Mouse (Mus musculus) left cerebral cortex, adult 18-20 months (tissue): ENCODE measurements around the gene Lrfn2. TPM values are rescaled to one million over a fixed set of nuclear protein-coding genes. Genes with fewer than 3 reads are reported as not detected.

Experiments
- DNase-seq, 2 experiments: peaks; one replicate each; pipeline ENCODE4 v3.0.0; 2021 to 2022; ENCODE audit warnings: low spot score in 2 of 2, mixed read lengths in 1 of 2
- long read RNA-seq, 2 experiments: library from polyadenylated mRNA; stranded (forward); transcript quantifications; one replicate each; pipeline ENCODE4 v2.0.0; 2021
- total RNA-seq, 2 experiments: library from RNA; stranded (reverse); gene quantifications; 2 replicates each; pipeline ENCODE4 v1.2.3; 2021

The Lrfn2 gene
- 10 to 100 TPM; 30.5 to 37.3 TPM for total RNA-seq
- long read RNA-seq, experiment 1, transcript Lrfn2-201 (3 exons, 3,202 nt): major isoform, 14 of 18 reads
- long read RNA-seq, experiment 1, partial matches to known transcripts: 2 of 18 reads
- long read RNA-seq, experiment 1, other reads (novel, unspliced or antisense): 2 of 18 reads
- long read RNA-seq, experiment 2, transcript Lrfn2-201 (3 exons, 3,202 nt): major isoform, 6 of 10 reads
- long read RNA-seq, experiment 2, partial matches to known transcripts: 2 of 10 reads
- long read RNA-seq, experiment 2, other reads (novel, unspliced or antisense): 2 of 10 reads

DNA sequence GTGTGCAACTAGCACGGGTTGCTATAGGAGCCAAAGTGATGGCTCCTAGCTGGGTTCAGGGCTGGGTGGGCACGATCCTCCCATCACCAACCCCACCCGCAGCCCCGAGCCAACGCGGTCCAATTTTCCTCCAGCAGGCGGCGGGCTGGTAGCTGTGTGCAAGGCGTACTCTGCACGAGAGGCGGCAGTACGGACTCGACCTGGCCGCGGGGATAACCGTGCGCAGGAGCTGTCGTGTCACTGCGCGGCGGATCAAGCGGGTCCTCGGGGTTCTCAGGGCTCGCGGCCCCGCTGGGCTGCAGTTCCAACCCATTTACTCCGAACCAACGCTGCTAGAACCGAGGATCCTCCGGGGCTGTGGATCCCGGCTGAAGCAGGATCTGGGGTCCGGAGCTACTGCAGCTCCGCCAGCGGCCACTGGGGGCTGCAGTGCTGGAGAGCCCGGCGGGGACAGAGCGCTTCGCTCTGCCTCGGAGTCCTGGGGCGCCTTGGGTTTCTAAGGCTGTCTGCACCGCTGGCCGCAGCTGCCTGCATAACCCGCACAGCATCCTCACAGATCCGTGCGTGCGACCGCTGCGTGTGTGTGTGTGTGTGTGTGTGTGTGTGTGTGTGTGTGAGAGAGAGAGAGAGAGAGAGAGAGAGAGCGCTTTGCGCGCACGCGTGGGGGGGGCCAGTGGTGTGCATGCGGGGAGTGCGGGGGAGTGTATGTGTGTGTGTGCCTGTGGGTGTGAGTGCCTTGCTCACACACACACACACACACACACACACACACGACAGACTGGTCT, at the start of gene Lrfn2:
Gene Lrfn2 (plus strand): TSS at position 759 of the 785 bp plus-strand sequence.
- peak; percentile 84 to 89 for DNase-seq

GRCm38 (mm10) chr17:48887472-48888385, 44.5 kb upstream of the Lrfn2 start:
- peak; percentile 74 to 82 for DNase-seq

DNA sequence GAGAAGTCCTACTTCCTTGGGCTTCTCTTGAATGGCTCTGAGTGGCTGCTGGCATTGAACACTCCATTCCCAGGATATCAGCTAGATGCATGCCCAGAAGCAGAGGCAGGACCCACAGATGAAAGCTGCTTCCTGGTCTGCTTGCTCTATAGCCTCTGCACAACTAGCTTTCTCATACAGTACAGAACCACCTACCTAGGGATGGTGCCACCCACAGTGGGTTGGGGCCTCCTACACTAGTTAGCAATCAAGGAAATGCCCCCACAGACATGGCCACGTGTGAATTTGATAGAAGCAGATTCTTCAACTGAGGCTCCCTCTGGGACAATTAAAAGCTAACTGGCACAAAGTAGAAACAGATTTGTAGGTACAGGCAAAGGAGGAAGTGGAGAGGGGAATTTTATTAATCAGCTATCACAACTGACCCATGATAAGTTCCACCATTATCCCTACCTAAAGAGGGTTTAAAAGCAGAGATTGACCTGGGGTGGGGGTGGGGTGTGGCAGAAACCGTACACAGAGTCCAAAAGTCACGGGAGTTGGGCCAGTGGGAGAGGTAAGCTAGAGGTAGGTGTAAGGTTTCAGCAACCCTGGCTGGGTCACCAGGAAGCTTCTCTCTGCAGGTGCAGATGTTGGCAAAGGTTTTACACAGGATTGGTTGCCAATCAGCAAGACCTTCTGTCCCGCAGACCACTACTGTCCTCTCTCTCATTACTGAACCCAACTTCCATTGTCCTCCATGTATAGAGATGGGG, 26.7 kb upstream of the Lrfn2 start:
- no peak for DNase-seq

GRCm38 (mm10) chr17:48913437-48913836, 18.7 kb upstream of the Lrfn2 start:
- peak in 1 of 2 experiments; percentile 33 for DNase-seq

DNA sequence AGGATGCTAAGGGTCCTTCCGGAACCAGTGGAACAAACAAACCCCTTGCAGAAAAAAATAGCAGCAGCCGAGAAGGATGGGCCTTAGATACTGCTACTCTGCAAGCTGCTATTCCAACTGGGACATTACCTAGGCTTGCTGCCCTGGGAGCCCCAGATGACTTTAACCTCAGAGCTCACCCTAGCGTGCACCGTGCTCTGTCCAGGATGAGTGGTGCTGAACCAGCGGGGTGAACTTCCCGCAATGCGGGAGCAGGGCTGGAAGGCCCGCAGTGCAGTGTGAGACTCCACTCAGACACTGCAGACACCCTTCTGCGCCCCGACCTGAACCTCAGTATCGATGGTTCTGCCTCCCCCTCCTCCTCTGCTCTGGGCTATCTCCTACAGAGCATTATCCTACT, 14.8 kb upstream of the Lrfn2 start:
- DNase-seq: no peak

DNA sequence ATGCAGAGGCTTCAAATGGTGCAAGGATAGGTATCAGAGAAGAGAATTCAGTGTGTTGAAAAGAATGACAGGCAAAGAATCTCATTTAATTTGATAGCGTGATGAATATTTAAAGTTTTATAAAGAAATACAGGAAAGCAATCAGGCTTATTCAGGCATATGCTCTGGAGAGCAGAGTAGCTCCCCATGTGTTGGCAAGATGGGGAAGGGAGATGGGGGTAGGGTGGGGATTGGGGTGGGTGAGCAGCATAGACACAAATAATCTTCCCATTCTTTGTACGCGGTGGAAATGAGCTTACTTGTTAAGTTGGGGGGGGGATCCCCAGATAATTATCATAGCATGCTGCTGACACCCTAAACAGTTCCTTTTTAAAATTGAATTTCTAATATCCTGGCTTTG, 13.7 kb upstream of the Lrfn2 start:
- no peak for DNase-seq

- peak; percentile 28 to 51 for DNase-seq
Measured at GRCm38 (mm10) chr17:48922905-48923304, 9.3 kb upstream of the Lrfn2 start.

DNA sequence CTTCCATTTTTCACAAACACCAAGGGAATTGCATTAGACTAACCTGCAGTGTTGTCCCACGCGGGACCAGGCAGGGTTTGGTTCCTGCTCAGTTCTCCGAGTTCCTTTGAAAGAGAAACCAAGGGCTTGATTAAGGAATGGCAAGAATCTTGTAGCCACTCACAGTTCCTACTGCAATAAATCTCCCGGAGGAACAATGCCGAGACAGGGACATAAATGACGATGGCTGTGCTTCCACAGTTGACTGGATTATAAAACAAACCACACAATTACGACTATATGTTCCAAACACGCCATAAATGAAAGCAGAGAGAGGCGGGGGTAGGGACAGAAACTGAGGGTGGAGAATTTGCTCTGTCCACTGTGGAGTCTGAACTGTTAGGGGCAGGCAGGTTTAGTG, 6.8 kb upstream of the Lrfn2 start:
- DNase-seq: no peak

- no peak for DNase-seq
Measured at GRCm38 (mm10) chr17:48930994-48931393, 1.2 kb upstream of the Lrfn2 start.

DNA sequence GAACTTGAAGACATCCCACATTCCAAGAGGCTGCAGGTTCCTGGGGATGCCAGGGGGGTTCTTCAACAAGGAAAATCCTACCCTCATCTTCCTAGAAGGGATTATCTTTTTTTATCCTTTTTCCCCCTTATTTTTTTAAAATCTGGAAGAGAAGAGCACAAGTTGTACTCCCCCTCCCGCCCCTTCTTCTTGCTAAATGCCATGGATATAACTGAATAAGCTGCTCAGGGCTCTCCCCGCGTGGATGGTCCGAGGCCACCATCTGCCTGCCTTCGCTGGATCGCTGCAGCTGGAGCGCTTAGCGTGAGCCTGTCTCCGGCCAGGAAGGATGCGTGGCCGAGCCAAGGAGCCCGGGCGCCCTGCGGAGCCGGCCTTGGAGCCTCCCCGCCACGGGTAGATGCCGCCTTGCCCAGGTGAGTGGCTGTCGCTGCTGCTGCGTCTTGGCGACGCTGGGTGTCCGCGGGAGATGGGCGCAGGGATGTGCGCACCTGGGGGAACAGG, 277 bp downstream of the Lrfn2 start:
- DNase-seq: peak; percentile 33 to 60

DNA sequence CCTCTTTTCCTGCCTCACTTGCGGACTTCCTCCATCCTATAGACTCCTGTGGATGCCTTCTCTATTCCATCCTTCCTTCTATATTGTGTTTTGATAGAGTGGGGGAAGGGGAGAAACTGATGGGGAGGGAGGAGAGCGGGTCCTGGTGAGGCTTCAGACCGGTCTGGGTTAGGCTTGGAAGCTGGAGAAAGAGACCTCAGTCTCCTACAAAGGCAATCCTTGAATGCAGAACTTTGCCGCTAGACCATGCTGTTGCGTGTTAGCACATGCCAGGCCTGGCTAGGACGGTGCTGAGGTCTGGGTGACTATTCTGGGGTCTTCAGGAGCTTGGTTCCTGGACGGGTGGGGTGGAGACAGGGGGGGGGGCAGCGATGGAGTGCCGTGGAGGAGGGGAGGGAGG, 737 bp downstream of the Lrfn2 start:
- no peak for DNase-seq

DNA sequence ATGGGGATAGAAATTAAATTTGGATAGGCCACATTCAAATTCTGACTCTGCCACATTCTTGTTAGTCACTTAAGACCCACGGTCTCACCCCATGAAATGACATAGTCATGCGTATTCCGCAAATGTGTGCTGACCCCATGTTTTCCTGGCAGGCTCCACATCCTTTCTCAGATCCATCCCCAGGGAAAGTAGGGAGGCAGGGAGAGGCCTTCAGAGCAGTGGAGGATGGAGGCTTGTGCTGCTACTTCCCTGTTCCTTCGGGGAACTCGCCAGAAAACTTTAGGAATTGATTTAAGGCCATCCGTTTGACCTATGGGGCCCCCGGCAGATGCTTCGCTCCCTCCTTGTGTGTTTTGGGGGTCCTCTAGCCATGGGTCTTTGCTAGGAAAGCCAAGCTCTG, 3.0 kb downstream of the Lrfn2 start:
- DNase-seq: no peak

DNA sequence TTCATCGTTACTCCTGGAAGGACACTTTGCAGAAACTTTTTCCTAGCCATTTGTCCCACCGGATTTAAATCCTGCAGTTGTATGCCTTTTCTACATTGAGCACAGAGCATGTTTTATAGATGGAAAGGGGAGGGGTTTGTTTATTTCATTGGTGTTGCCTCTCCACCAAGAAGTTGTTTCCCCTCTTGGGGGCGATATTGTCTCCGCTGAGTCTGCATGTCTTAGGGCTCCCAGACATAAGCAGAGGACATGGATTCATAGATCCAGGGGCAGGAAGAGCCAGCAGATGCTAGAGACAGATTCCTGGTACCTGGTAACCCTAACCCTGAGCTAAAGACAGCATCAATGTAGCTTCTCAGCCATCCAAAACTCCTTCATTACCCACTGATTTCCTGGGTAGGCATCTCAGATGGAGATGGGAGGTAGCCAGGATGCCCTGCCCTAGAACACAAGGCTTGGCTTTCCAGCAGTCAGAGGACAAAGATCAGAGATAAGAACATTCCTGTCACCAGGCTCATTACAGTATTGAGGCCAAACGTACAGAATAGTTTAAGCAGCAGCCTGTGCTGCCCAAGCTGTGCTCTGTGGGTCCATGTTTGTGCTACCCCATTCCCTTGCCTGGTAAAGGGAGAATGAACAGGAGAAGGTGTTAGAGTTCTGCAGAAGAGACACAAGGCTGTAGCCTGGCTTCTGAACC, 4.4 kb downstream of the Lrfn2 start:
- DNase-seq: peak in 1 of 2 experiments; percentile 27

DNA sequence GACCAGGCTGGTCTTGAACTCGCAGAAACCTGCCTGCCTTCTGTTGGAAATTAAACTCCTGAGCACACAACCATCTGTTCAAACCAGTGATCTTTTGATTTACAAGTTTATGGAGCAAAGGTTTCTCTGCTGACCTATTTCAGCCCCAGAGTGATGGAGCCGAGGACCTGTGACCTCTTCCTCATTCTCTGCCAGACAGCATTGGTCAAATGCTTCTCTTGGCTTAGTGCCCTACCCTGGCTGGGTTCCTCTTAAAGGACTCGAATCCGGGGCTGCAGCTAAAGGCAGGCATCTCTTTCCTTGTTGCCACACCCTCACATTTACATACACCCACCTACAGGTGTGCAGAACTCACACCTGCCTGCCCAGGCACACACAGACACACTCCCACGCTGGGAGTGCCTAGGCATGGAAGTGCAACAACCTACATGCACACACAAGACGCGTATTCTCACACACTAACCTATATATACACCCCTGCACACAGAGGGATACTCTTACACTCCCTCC, 6.6 kb downstream of the Lrfn2 start:
- DNase-seq: no peak

- DNase-seq: no peak
Measured at GRCm38 (mm10) chr17:48946315-48946714, 14.1 kb downstream of the Lrfn2 start.

GRCm38 (mm10) chr17:48946765-48947164, 14.6 kb downstream of the Lrfn2 start:
- no peak for DNase-seq

- DNase-seq: no peak
Measured at GRCm38 (mm10) chr17:48951250-48951649, 19.1 kb downstream of the Lrfn2 start.

DNA sequence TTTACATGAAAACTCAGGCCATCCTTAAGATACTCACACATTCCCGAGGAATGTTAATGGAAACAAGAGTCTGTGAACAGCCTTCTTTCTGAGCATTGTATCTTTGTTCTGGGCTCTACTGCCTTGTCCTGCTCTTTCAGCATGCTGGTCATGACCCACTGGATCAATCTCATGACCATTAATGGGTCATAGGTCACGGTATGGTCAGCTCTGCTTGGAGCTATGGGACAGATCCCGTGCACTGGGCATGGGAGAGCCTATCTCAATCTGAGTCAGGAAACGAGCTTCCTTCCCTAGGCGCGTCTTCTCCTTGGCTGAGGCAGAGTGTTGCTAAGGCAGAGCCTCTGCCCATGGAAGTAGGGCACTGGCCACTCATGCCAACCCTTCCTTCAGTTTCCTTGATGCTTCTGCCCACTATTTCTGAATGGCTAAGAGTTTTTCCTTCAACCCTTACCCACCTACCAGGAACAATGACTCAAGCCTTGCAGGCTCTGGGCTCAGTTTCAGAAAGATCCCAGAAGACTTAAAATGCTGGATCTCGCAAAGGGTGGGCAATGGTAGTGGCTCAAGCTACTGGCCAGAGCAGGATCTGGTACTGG, 24.0 kb downstream of the Lrfn2 start:
- DNase-seq: no peak

DNA sequence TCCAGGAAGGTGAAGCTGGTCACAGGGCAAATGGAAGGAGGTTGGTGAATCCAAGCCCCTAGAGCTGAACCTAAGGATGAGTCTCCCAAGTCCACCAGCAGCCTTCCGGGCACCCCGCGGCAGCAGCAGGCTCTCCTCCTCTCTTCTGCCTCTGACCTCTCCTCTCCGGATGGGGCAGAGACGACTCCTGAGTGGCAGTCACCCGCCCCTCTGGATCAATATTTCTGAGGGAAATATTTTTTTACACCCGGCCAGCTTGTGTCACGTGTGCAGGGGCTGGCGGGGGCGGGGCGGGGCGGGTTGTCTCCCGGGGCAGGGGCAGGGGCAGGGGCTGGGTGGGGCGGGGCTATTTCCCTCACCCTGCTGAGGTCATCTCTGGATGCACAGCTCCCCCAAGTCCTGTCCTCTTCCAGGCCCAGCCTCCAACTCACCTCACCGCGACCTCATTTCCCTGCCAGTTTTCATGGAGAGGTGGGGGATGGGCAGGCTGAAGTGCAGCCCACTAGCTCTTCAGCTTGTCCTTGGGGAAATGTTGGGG, 28.1 kb downstream of the Lrfn2 start:
- DNase-seq: no peak
